Mouse (Mus musculus) cortical plate, adult 2 months (tissue): ENCODE data around the gene Tcam1.

Source experiments
- CTCF ChIP-seq: fragments of 200-500 bp; IDR thresholded peaks from 2 replicates; pipeline ENCODE4 v1.5.1; 2011; ENCODE audit warnings: mild to moderate bottlenecking, control low read depth, low read length; ENCODE audit not compliant: insufficient read depth; ENCODE audit errors: extremely low read depth
- POLR2A ChIP-seq: fragments of 200-500 bp; IDR thresholded peaks from 2 replicates; pipeline ENCODE4 v1.6.1; 2011; ENCODE audit warnings: mild to moderate bottlenecking, low read length, control low read depth; ENCODE audit not compliant: insufficient read depth; ENCODE audit errors: extremely low read depth

DNA sequence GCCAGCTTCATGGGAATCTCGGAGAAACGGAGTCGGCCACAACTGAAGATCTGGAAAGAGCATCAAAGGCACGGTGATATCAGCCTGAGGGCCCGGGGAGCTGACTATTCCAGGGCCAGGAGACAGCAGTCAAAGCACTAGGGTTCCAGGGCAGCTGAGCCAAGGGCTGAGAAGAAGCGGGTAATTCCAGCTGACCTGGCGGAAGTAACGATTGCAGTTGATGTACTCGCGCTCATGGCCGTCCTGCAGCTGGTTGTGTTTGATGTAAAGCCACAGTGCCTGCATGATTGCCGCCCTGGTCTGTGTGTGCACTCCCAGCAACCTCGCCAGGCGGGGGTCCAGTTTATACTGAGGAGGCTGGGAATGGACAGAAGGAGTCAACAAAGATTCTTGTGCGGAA lies 11.5 kb upstream of the Tcam1 start:
- TF ChIP-seq CTCF (no peak), POLR2A (no peak)
